Mouse (Mus musculus) Muller cell, postnatal 12 days (primary cell): Measurements from ENCODE around the gene Mthfd1l.
"Not testable (repeated sequence)": the region's sequence is repeated elsewhere in the genome, so short reads cannot be mapped to it uniquely, and the experiment has no call there.

Source experiments
- DNase-seq: peaks from one replicate; pipeline ENCODE4 v3.0.0-alpha.2; 2015; ENCODE audit errors: inconsistent ontology term

The Mthfd1l gene

GRCm38 (mm10) chr10:4200546-4201104 lies 227.7 kb downstream of the Mthfd1l start:
- peak; percentile 57 for DNase-seq

GRCm38 (mm10) chr10:4201141-4201540 lies 228.2 kb downstream of the Mthfd1l start:
- DNase-seq = no peak

GRCm38 (mm10) chr10:4203651-4204050 lies 230.7 kb downstream of the Mthfd1l start:
- DNase-seq = not testable (repeated sequence)

- DNase-seq = no peak
Observed at GRCm38 (mm10) chr10:4209040-4209439, 236.1 kb downstream of the Mthfd1l start.

GRCm38 (mm10) chr10:4210313-4211066 lies 237.6 kb downstream of the Mthfd1l start:
- peak; percentile 10 for DNase-seq

- DNase-seq = no peak
Observed at GRCm38 (mm10) chr10:4211067-4211447, 238.1 kb downstream of the Mthfd1l start.
